Mouse (Mus musculus) frontal cortex, adult (tissue): ENCODE results near the gene Gpr83.

Experiments
- ATAC-seq: cut with Nextera tagmentation; 2 replicates; pipeline ENCODE4 v1.9.2; 2017; ENCODE audit warnings: mild to moderate bottlenecking, moderate library complexity, mixed read lengths; ENCODE audit not compliant: low TSS enrichment

Gene Gpr83

GRCm38 (mm10) chr9:14903581-14904378 lies 43.8 kb downstream of the Gpr83 start, which contains the start of gene Izumo1r:
TSS of gene Izumo1r (minus strand) at chr9:14903949.
- ATAC-seq = no peak

GRCm38 (mm10) chr9:14904741-14905475 lies 44.9 kb downstream of the Gpr83 start:
- peak; percentile 44 for ATAC-seq

- no peak for ATAC-seq
Measured at GRCm38 (mm10) chr9:14905956-14906355, 45.9 kb downstream of the Gpr83 start.

GRCm38 (mm10) chr9:14907816-14908415 lies 47.9 kb downstream of the Gpr83 start:
- peak; percentile 55 for ATAC-seq

GRCm38 (mm10) chr9:14909981-14910380 lies 50.0 kb downstream of the Gpr83 start:
- no peak for ATAC-seq

- peak; percentile 69 for ATAC-seq
Measured at GRCm38 (mm10) chr9:14912037-14912436, 52.0 kb downstream of the Gpr83 start.

GRCm38 (mm10) chr9:14917661-14918060 lies 57.7 kb downstream of the Gpr83 start:
- ATAC-seq = no peak

GRCm38 (mm10) chr9:14918825-14919668 lies 59.0 kb downstream of the Gpr83 start:
- ATAC-seq = no peak
